Mouse (Mus musculus) frontal cortex, postnatal 14 days (tissue): ENCODE measurements at regions not wholly inside any gene's neighbourhood (a gene's known extent, or its start where the extent isn't known, plus 50 kb on each side); places are given as distances from the start of the nearest gene placed in this dataset.
A peak's percentile ranks its signal among the peaks of the same experiment; 100 is the strongest.
"Not testable (repeated sequence)": the region's sequence is repeated elsewhere in the genome, so short reads cannot be mapped to it uniquely, and the experiment has no call there.

Experiments used
- DNase-seq, 2 experiments: peaks; one replicate each; pipeline ENCODE4 v3.0.0; 2022; ENCODE audit warnings: low spot score in 2 of 2

DNA sequence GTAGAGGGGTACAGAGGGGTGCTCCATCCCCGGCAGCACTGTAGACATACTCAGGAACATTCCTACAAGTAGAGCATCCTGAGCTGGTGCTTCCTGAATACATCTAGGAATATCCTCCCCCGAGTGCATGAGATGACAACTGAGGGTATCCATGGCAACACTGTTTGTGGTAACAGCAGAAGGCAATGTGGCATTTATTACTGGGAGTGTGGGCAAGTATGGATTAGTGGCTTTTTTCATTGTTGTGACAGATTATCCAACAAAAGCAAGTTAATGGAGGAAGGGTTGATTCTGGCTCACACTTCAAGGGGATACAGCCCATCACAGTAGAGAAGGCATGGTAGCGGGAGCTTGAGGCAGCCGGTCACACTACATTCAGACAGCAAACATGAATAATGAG is 114.0 kb upstream of the Nxpe4 start:
- no peak for DNase-seq

GRCm38 (mm10) chr9:48053580-48053979 is 108.2 kb upstream of the Nxpe4 start:
- no peak for DNase-seq

DNA sequence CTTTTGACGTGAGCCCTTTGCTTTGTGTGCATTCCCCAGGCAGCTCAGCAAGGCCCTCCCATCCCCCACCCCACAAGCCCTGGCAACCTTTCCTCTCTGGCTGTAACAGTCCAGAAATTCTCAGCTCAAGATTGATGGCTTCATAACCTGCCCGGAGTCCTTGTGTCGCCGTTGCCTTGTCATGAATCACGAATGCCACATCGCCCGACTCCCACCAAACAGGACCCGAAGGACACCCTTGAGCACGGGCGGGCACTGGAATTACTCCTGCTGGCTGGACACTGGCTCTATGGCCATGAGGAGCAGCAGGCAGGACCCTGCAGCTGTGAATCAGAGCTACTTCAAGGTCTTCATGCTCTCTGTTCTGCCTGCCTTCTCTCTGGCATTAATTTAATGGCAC is 106.6 kb upstream of the Nxpe4 start:
- DNase-seq: no peak

DNA sequence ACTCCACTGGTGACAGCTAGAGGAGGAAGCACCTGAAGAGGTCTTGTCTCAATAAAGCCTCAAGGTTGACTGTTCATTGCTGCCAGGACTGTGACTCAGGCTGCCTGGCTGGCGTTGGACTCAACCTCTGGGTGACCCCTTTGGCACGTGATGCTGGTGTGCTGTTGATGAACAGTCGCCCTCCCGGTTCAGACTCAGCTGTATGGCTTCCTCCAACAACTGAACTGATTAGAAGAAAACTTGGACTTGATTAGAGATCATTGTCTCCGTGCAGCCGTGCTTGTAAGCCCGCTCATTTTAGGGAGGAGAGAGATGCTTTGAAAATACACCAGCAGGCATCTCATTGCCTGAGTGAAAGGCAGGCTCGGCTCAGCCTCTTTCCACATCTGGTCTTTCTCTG is 103.2 kb upstream of the Nxpe4 start:
- DNase-seq: no peak

DNA sequence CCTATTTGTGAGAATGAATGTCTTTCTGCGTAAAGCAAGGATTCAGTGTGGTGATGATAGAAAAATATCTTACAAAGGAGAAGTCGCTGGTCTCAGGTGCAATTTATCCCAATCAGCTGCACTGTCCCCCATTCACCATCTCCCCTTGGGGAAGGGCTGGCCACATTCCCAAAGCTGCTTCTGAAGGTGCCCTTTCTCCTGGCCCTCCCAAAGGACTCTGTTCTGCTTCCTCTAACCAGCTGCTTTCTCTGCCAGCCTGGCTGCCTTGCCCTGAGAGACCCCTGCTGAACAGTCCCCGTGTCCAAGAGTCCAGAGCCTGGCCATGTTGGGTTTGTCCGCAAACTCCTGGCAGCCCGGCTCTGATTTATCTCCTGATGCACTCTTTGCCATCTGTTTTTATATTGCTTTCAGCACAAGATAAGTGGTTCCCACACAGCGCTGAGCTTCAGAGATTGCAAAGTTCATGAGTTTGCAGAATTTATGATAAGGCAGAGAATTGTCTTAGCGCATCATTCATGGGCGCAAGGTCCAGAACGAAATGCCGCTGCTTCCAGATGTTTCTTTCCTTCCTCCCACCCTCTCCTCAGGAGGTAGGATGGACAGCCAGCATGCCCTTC is 102.2 kb upstream of the Nxpe4 start:
- DNase-seq: no peak

DNA sequence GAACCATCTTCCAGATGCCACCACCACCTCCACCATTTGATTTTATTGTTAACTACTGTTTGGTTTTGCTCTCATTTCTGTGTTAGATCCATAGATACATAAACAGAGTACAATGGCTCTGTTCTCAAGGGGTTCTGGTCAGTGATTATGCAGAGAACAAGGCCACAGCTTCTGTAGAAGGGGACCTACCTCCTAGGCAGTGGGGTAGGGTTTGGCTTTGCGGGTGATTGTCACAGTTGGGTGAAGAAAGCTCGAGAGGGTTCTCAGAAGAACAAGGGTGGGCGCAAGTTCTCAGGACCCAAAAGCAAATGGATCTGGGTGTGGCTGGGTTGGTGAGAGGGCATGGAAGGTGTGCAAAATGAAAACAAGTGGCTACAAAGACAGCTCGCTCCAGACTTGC is 100.8 kb upstream of the Nxpe4 start:
- DNase-seq: no peak

DNA sequence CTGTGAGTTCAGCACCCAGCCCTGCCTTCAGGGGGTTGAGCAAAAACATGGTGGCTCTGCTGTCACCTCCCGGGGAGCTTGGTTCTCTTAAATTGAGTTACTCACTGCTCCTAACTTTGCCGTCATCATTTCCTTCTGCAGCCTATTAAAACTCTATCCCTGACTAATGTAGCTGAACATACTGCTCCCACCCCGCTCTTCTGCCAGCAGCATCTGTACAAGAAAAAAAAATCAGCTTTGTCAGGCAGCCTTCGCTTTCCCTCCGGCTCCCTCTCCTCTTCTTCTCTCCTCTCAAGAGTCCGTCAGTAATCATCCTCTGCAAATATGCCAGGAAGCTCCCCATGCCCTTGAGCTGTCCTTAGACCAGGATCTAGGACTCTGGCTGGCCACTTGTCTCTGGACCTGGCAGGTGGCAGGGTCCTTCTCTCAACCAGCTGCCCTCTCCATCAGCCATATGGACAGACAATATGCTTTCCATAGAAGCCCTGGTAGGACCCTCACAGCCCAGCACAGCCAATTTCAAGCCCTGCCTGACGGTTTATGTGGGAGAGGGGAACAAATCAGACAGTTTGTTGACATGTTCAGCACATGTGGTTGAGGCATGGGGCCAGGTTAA is 95.0 kb upstream of the Nxpe4 start:
- no peak for DNase-seq

GRCm38 (mm10) chr9:48072592-48072991 is 89.2 kb upstream of the Nxpe4 start:
- no peak for DNase-seq

DNA sequence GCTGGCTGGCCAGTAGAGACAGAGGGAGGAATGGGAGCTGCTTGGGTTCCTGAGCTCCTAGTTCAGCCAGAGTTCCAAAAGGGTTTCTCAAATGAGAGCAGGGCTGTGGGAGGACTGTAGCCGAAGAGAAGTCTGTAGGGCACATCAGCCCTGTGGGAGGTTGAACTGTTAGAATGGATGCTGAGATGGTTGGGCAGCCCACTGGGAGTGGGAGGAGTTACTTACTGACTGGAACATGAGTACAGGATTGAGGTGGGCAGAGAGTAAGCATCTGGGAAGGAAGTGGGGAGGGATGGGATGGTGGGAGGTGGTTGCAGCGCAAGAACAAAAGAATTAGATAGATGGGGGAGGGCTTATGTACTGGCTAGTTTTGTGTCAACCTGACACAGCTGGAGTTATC is 88.7 kb upstream of the Nxpe4 start:
- peak; percentile 30 for DNase-seq

DNA sequence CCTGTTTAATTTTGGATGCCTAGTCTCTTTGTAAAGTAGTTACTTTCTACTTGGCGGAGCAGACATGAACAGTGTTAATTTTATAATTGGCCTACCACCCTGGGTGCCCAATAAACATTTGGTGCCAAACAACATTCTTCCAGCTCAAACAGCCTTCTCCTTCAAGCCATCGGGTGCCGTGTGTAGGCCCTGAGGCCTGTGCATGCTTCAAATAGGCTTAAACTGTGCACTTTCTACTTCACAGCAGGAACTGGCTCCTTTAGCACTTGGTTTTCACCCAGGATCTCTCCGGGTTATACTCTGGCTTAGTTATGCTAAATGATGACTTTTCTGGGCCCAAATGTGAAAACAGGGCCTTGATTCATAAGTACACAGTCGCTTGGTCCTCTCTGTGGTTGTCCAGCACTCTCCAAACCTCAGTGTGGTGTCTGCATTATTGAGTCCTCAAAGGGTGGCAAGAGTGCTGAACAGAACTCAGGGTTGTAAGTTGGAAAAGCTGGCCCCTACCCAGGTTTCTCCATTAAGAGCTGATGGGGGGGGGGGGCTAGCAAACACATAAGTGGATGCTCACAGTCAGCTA is 86.1 kb upstream of the Nxpe4 start:
- no peak for DNase-seq

- no peak for DNase-seq
Measured at GRCm38 (mm10) chr9:48082461-48082860, 79.4 kb upstream of the Nxpe4 start.

DNA sequence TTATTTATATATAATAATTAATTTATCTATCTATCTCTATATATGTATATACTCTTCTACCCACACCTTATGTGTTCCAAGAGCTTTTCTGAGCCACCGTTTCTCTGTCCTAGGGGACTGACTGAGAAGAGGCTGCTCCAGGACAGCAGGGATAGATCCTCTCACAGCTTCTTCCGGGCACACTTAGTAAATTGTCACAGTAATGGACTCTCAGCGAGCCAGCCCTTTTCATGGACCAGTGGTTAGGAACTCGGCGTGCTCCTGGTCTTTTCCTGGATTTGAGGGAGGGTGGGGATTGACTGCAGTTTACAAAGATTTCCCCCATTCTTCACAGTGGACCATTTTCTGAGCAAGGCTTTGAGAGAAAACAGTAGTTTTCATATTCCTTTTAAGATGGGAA is 77.6 kb upstream of the Nxpe4 start:
- not testable (repeated sequence) for DNase-seq

DNA sequence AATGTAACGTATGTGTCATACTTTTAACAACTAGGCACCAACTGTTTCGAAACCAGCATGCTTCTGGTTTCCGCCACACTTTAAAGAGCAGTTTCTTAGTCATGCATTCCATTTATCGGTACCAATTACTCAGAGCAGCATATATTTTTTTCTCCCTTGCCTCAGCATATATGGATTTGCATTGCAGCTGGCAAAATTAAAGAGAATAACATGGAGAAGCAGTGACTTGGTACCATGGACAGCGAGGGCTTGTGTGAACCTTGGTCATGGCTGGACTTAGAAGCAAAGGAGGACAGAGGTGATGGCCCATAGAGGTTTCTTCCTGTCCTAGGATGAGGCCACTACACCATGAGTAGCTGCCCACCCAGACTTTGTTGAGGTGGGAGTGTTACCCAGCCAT is 72.2 kb upstream of the Nxpe4 start:
- no peak for DNase-seq

DNA sequence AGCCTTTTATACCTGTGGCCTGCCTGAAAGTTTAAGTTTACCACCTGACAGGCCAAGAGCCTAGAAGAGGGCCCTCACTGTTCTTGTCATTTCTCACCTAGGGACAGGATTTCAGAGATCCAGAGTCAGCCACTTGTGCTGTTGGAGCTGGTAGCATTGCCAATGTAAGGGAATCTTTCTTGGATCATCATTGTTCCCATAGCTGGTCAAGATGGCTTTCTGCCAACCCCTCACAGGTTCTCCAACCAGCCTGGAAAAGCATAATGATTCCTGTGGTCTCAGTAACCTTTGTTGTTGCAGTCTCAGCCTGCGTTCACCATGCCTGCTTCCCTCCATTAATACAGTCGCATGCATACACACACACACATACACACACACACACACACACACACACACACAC is 67.1 kb upstream of the Nxpe4 start:
- no peak for DNase-seq

- no peak for DNase-seq
Measured at GRCm38 (mm10) chr9:48099846-48100245, 62.0 kb upstream of the Nxpe4 start.

GRCm38 (mm10) chr9:48106441-48107167 is 55.2 kb upstream of the Nxpe4 start:
- no peak for DNase-seq

- DNase-seq: no peak
Measured at GRCm38 (mm10) chr9:48108994-48109619, 52.7 kb upstream of the Nxpe4 start.

GRCm38 (mm10) chr9:48111316-48111890 is 50.4 kb upstream of the Nxpe4 start:
- no peak for DNase-seq
